Mouse (Mus musculus) spleen, adult 2 months (tissue): Measurements from ENCODE around the gene Eef1a1.

Experiments used
- CTCF ChIP-seq: fragments of 200-500 bp; IDR thresholded peaks from 2 replicates; pipeline ENCODE4 v1.5.1; 2011; ENCODE audit warnings: mild to moderate bottlenecking, inconsistent platforms; ENCODE audit not compliant: insufficient read depth, insufficient read length, insufficient replicate concordance; ENCODE audit errors: extremely low read depth
- POLR2A ChIP-seq: fragments of 200-500 bp; IDR thresholded peaks from 2 replicates; pipeline ENCODE4 v1.6.1; 2011; ENCODE audit warnings: low read depth, low read length, inconsistent platforms

GRCm38 (mm10) chr9:78504679-78505078 lies 15.7 kb upstream of the Eef1a1 start:
- TF ChIP-seq POLR2A (no peak), CTCF (no peak)
